Mouse (Mus musculus): ENCODE data around the gene Ogfr.

DNA sequence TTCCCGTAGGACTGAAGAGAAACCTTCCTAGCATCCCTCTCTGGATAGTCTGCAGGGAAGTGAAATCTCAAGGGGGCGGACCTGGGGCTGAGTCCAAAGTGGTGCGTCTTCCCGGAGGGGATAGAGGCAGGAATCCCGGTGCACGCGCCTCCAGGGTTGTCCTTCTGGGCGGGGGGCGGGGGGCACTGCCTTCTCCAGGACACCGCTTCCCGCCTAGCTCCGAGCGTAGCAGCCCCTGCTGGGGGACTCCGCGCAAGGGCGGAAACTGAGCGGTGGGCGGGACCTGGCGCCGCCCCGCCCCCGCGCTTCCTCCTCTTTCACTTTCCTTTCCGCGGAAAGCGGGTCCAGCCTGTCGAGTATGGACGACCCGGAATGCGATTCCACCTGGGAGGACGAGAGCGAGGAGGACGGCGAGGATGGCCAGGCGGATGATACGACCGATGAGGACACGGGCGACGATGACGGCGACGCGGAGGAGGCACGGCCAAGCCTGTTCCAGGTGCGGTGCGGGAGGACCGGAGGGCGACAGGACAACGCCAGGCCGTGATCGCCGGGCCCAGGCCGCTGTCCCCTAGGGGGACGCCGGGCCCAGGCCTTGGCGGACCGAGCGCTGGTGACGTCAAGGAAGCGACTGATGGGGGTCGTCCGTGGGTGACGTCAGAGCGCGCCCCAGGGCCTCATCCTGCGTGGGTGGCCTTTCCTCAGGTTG, at the start of gene Ogfr:
- TF ChIP-seq POLR2A (IDR thresholded peaks at IDR 0.05; ENCODE audit: borderline replicate concordance, control insufficient read depth, low read depth, low read length) (peak; percentile 59; the same call in 1 of the 2 replicates), CTCF (IDR thresholded peaks at IDR 0.05; ENCODE audit: control insufficient read depth, insufficient read depth, low read length) (0 out of 2 replicates have a peak, but pooled peaks have one; percentile 14)
